Mouse (Mus musculus) limb, embryonic 12.5 days (tissue): Measurements from ENCODE around the gene Slc3a1. TPM values are rescaled to one million over a fixed set of nuclear protein-coding genes. Genes with fewer than 3 reads are reported as not detected.

Experiments used
- ATAC-seq: fragments of 200-750 bp; cut with Nextera tagmentation; 2 replicates; pipeline ENCODE4 v1.8.0; 2017; ENCODE audit warnings: low read depth, moderate TSS enrichment; ENCODE audit not compliant: insufficient number of reproducible peaks, insufficient read depth, low FRiP score, low TSS enrichment
- H3K27ac ChIP-seq: fragments of 300-500 bp; sonication (generic); 2 replicates; pipeline ENCODE4 v1.5.1; 2016; ENCODE audit warnings: mild to moderate bottlenecking, moderate library complexity
- H3K27me3 ChIP-seq: fragments of 300-500 bp; sonication (generic); 2 replicates; pipeline ENCODE4 v1.6.1; 2016; ENCODE audit warnings: mild to moderate bottlenecking, moderate library complexity
- H3K36me3 ChIP-seq: fragments of 300-500 bp; sonication (generic); 2 replicates; pipeline ENCODE4 v1.6.1; 2016; ENCODE audit warnings: mild to moderate bottlenecking, moderate library complexity
- H3K4me1 ChIP-seq: fragments of 300-500 bp; sonication (generic); replicated peaks from 2 replicates; pipeline ENCODE4 v1.6.1; 2016
- H3K4me2 ChIP-seq: fragments of 300-500 bp; sonication (generic); 2 replicates; pipeline ENCODE4 v1.6.1; 2016; ENCODE audit warnings: mild to moderate bottlenecking, moderate library complexity
- H3K4me3 ChIP-seq: fragments of 300-500 bp; sonication (generic); replicated peaks from 2 replicates; pipeline ENCODE4 v1.5.1; 2016; ENCODE audit warnings: mild to moderate bottlenecking
- H3K9ac ChIP-seq: fragments of 300-500 bp; sonication (generic); replicated peaks from 2 replicates; pipeline ENCODE4 v1.6.1; 2016; ENCODE audit warnings: mild to moderate bottlenecking, moderate library complexity
- H3K9me3 ChIP-seq: fragments of 300-500 bp; sonication (generic); 2 replicates; pipeline ENCODE4 v1.6.1; 2016; ENCODE audit warnings: mild to moderate bottlenecking, moderate library complexity
- WGBS: fragments of 180-500 bp; shearing (Covaris S2); methylation state at CpG from one replicate; pipeline ENCODE4 v1.1.7; 2016; 5-methylcytosine and 5-hydroxymethylcytosine counted together
- polyA plus RNA-seq: library from polyadenylated mRNA; unstranded; fragments of >200 nt; fragmentation: Nextera tagmentation; extraction: Ambion mirVana; gene quantifications from 2 replicates; pipeline ENCODE4 v1.2.1, GENCODE M21; 2016

Slc3a1 gene
- polyA plus RNA-seq, 1 experiment from 2014 or later: 0.25 TPM

GRCm38 (mm10) chr17:85018344-85018743 lies 9.8 kb upstream of the Slc3a1 start:
- Histone ChIP-seq H3K4me1 (no peaks in the 10 kb centered on the region), H3K27ac (no peak overlapping the region), H3K27me3 (no peaks in the 10 kb centered on the region), H3K9me3 (no peaks in the 10 kb centered on the region), H3K4me3 (no peak overlapping the region), H3K36me3 (no peaks in the 10 kb centered on the region), H3K4me2 (no peak overlapping the region), H3K9ac (no peak overlapping the region)
- WGBS: 88% methylated on average over 3 of the region's 3 CpGs
- no peak for ATAC-seq

GRCm38 (mm10) chr17:85018794-85019193 lies 9.4 kb upstream of the Slc3a1 start:
- WGBS: 83% methylated on average over 5 of the region's 5 CpGs

GRCm38 (mm10) chr17:85020343-85020742 lies 7.8 kb upstream of the Slc3a1 start:
- ATAC-seq: no peak
- no peaks in the 10 kb centered on the region for H3K27me3 ChIP-seq

More at GRCm38 (mm10) chr17:85018794-85019193, 9.4 kb upstream of the Slc3a1 start:
- H3K4me1 ChIP-seq: no peaks in the 10 kb centered on the region
- H3K9me3 ChIP-seq: no peaks in the 10 kb centered on the region
- no peak overlapping the region for H3K27ac ChIP-seq
- no peaks in the 10 kb centered on the region for H3K27me3 ChIP-seq
- no peak for ATAC-seq
- no peak overlapping the region for H3K4me3 ChIP-seq
- H3K9ac ChIP-seq: no peak overlapping the region
- H3K36me3 ChIP-seq: no peaks in the 10 kb centered on the region
- no peak overlapping the region for H3K4me2 ChIP-seq

GRCm38 (mm10) chr17:85023247-85024167 lies 4.7 kb upstream of the Slc3a1 start:
- Histone ChIP-seq H3K4me2 (no peak overlapping the region), H3K27ac (no peak overlapping the region), H3K4me3 (no peak overlapping the region), H3K27me3 (no peaks in the 10 kb centered on the region), H3K9ac (no peak overlapping the region), H3K4me1 (no peaks in the 10 kb centered on the region), H3K36me3 (peaks cover 12% of the 10 kb centered on the region; the same call in 1 of the 2 replicates), H3K9me3 (no peaks in the 10 kb centered on the region)
- 73% methylated on average over 22 of the region's 22 CpGs for WGBS
- ATAC-seq: 0 out of 2 replicates have a peak, but pooled peaks have one; percentile 37

More at GRCm38 (mm10) chr17:85020343-85020742, 7.8 kb upstream of the Slc3a1 start:
- no peaks in the 10 kb centered on the region for H3K4me1 ChIP-seq
- no peak overlapping the region for H3K27ac ChIP-seq
- H3K4me3 ChIP-seq: no peak overlapping the region
- H3K9me3 ChIP-seq: no peaks in the 10 kb centered on the region
- no peak overlapping the region for H3K9ac ChIP-seq
- 79% methylated on average over 3 of the region's 3 CpGs for WGBS
- peaks cover 8% of the 10 kb centered on the region; the same call in 1 of the 2 replicates for H3K36me3 ChIP-seq
- no peak overlapping the region for H3K4me2 ChIP-seq

- no peak overlapping the region for H3K27ac ChIP-seq
- no peaks in the 10 kb centered on the region for H3K9me3 ChIP-seq
- peaks cover 12% of the 10 kb centered on the region; the same call in 1 of the 2 replicates for H3K36me3 ChIP-seq
- no peaks in the 10 kb centered on the region for H3K27me3 ChIP-seq
- ATAC-seq: no peak
- 92% methylated on average over 8 of the region's 8 CpGs for WGBS
- no peaks in the 10 kb centered on the region for H3K4me1 ChIP-seq
- no peak overlapping the region for H3K9ac ChIP-seq
- H3K4me3 ChIP-seq: no peak overlapping the region
- no peak overlapping the region for H3K4me2 ChIP-seq
Observed at GRCm38 (mm10) chr17:85024237-85024636, 3.9 kb upstream of the Slc3a1 start.

- no peak for ATAC-seq
- Histone ChIP-seq H3K36me3 (peaks cover 12% of the 10 kb centered on the region; the same call in 1 of the 2 replicates), H3K4me2 (no peak overlapping the region), H3K9me3 (no peaks in the 10 kb centered on the region), H3K4me3 (no peak overlapping the region), H3K27me3 (no peaks in the 10 kb centered on the region), H3K27ac (no peak overlapping the region), H3K4me1 (no peaks in the 10 kb centered on the region; the same call in 1 of the 2 replicates), H3K9ac (no peak overlapping the region)
- 91% methylated on average over 6 of the region's 6 CpGs for WGBS
Observed at GRCm38 (mm10) chr17:85025151-85025550, 3.0 kb upstream of the Slc3a1 start.

GRCm38 (mm10) chr17:85026436-85026835 lies 1.7 kb upstream of the Slc3a1 start:
- no peak overlapping the region for H3K4me3 ChIP-seq
- H3K9ac ChIP-seq: no peak overlapping the region
- ATAC-seq: no peak
- H3K4me2 ChIP-seq: no peak overlapping the region
- no peaks in the 10 kb centered on the region; the same call in 1 of the 2 replicates for H3K4me1 ChIP-seq
- no peak overlapping the region for H3K27ac ChIP-seq
- H3K27me3 ChIP-seq: no peaks in the 10 kb centered on the region
- WGBS: 88% methylated on average over 6 of the region's 6 CpGs
- H3K36me3 ChIP-seq: peaks cover 12% of the 10 kb centered on the region; the same call in 1 of the 2 replicates
- no peaks in the 10 kb centered on the region for H3K9me3 ChIP-seq

GRCm38 (mm10) chr17:85027247-85027646 lies 929 bp upstream of the Slc3a1 start:
- no peaks in the 10 kb centered on the region for H3K27me3 ChIP-seq
- no peaks in the 10 kb centered on the region for H3K9me3 ChIP-seq
- H3K27ac ChIP-seq: no peak overlapping the region
- peaks cover 12% of the 10 kb centered on the region; the same call in 1 of the 2 replicates for H3K36me3 ChIP-seq
- ATAC-seq: no peak
- H3K4me1 ChIP-seq: no peaks in the 10 kb centered on the region; the same call in 1 of the 2 replicates
- 83% methylated on average over 3 of the region's 3 CpGs for WGBS
- no peak overlapping the region for H3K9ac ChIP-seq
- H3K4me3 ChIP-seq: no peak overlapping the region
- H3K4me2 ChIP-seq: no peak overlapping the region

GRCm38 (mm10) chr17:85028797-85029196 lies 621 bp downstream of the Slc3a1 start:
- Histone ChIP-seq H3K9me3 (no peaks in the 10 kb centered on the region), H3K27me3 (no peaks in the 10 kb centered on the region), H3K4me1 (no peaks in the 10 kb centered on the region; the same call in 1 of the 2 replicates), H3K9ac (no peak overlapping the region), H3K36me3 (peaks cover 12% of the 10 kb centered on the region; the same call in 1 of the 2 replicates), H3K27ac (no peak overlapping the region), H3K4me2 (no peak overlapping the region), H3K4me3 (no peak overlapping the region)
- 87% methylated on average over 10 of the region's 10 CpGs for WGBS
- no peak for ATAC-seq

- Histone ChIP-seq H3K9ac (no peak overlapping the region), H3K27ac (no peak overlapping the region), H3K4me3 (no peak overlapping the region), H3K4me1 (no peaks in the 10 kb centered on the region; the same call in 1 of the 2 replicates), H3K9me3 (no peaks in the 10 kb centered on the region), H3K4me2 (no peak overlapping the region), H3K36me3 (peaks cover 4% of the 10 kb centered on the region; the same call in 1 of the 2 replicates), H3K27me3 (no peaks in the 10 kb centered on the region)
- WGBS: 77% methylated on average over 5 of the region's 5 CpGs
- no peak for ATAC-seq
Observed at GRCm38 (mm10) chr17:85030651-85031050, 2.5 kb downstream of the Slc3a1 start.

- WGBS: 82% methylated on average over 3 of the region's 3 CpGs
- Histone ChIP-seq H3K4me2 (no peak overlapping the region), H3K36me3 (no peaks in the 10 kb centered on the region), H3K27ac (no peak overlapping the region), H3K4me3 (no peak overlapping the region), H3K27me3 (no peaks in the 10 kb centered on the region), H3K4me1 (no peaks in the 10 kb centered on the region; the same call in 1 of the 2 replicates), H3K9me3 (no peaks in the 10 kb centered on the region), H3K9ac (no peak overlapping the region)
- ATAC-seq: no peak
Observed at GRCm38 (mm10) chr17:85033087-85033486, 4.9 kb downstream of the Slc3a1 start.
